Mouse (Mus musculus): ENCODE measurements around the gene Grm2.

GRCm38 (mm10) chr9:106657592-106657991 lies 1.7 kb upstream of the Grm2 start:
- TF ChIP-seq POLR2A (IDR thresholded peaks at IDR 0.05; ENCODE audit: insufficient read length, low read depth) (no peak), USF1 (IDR thresholded peaks at IDR 0.05; ENCODE audit: low read depth) (no peak), REST (IDR thresholded peaks at IDR 0.05; ENCODE audit: insufficient read depth, insufficient read length) (no peak)
